Mouse (Mus musculus) ovary, adult 18-20 months (tissue): ENCODE measurements around the gene Ankrd13b.
"Not testable (repeated sequence)": the region's sequence is repeated elsewhere in the genome, so short reads cannot be mapped to it uniquely, and the experiment has no call there.

Experiments
- DNase-seq: peaks from one replicate; pipeline ENCODE4 v3.0.0; 2022; ENCODE audit warnings: low spot score, mixed read lengths

Ankrd13b gene

GRCm38 (mm10) chr11:77489591-77490235, at the start of gene Ankrd13b:
Ankrd13b (minus strand) TSS chr11:77489678.
- DNase-seq, result peak; percentile 67

- DNase-seq, result no peak
These were observed 42.8 kb upstream of the Ankrd13b start for GRCm38 (mm10) chr11:77532202-77532846.

GRCm38 (mm10) chr11:77530862-77531261, 41.4 kb upstream of the Ankrd13b start:
- no peak for DNase-seq

- DNase-seq, result no peak
These were observed 40.2 kb upstream of the Ankrd13b start for GRCm38 (mm10) chr11:77529644-77530043.

- not testable (repeated sequence) for DNase-seq
These were observed 38.9 kb upstream of the Ankrd13b start for GRCm38 (mm10) chr11:77528420-77528819.

GRCm38 (mm10) chr11:77525804-77526486, 36.5 kb upstream of the Ankrd13b start:
- no peak for DNase-seq

GRCm38 (mm10) chr11:77520601-77521529, 31.4 kb upstream of the Ankrd13b start:
- DNase-seq, result no peak

- DNase-seq, result no peak
These were observed 29.6 kb upstream of the Ankrd13b start, which contains the start of gene Gm10392 for GRCm38 (mm10) chr11:77519043-77519442. Gm10392 (minus strand) TSS chr11:77519198.

GRCm38 (mm10) chr11:77518051-77518798, 28.7 kb upstream of the Ankrd13b start:
- DNase-seq, result no peak

- no peak for DNase-seq
These were observed 27.3 kb upstream of the Ankrd13b start for GRCm38 (mm10) chr11:77516553-77517425.

GRCm38 (mm10) chr11:77515637-77516552, 26.4 kb upstream of the Ankrd13b start, which contains the start of gene Trp53i13:
Trp53i13 (minus strand) TSS chr11:77515980.
- no peak for DNase-seq

- DNase-seq, result peak; percentile 82
These were observed 25.6 kb upstream of the Ankrd13b start, which contains the start of gene Abhd15 for GRCm38 (mm10) chr11:77514832-77515636. Abhd15 (plus strand) TSS chr11:77515121.

GRCm38 (mm10) chr11:77514281-77514831, 24.9 kb upstream of the Ankrd13b start:
- no peak for DNase-seq

GRCm38 (mm10) chr11:77513811-77514170, 24.3 kb upstream of the Ankrd13b start:
- DNase-seq, result no peak

- DNase-seq, result peak; percentile 78
These were observed 23.7 kb upstream of the Ankrd13b start for GRCm38 (mm10) chr11:77512891-77513810.

GRCm38 (mm10) chr11:77511336-77511735, 21.9 kb upstream of the Ankrd13b start:
- no peak for DNase-seq
